In the genomic region with DNA sequence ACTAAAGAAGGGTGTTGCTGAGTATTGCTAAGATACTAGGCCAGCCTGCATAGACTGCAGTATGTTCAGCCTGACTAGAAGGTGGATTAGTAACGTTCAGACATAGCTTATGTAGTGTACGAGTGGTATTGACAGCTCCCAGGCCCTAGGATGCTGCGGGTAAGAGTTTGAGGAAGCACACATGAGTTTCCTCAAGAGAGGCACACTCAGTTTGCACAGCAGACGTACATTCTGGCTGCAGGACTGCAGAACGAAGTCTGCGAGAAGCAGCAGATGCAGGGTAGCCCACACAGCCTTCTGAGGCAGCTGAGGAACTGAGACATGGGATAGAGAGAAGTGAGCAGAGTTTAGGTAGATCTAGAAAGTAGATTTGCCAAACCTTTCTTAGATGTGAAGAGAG, we compare ENCODE assay signal across 27 mouse cellular contexts. TPM values are rescaled to one million over a fixed set of nuclear protein-coding genes. Genes with fewer than 3 reads are reported as not detected.
A peak's percentile ranks its signal among the peaks of the same experiment; 100 is the strongest.
DNase-seq lines count a peak whose midpoint lies in the region; ATAC-seq lines count a peak whose summit lies in the region.
"Had no signal": no experiment of that assay in that cellular context is flagged by ENCODE, and none has a peak within 500 bp of the region (broad histone marks: within the 10 kb centered on the region; RNA-seq: fewer than 3 reads in every experiment).

No protein-coding gene starts in this region.

- no peaks in the 10 kb centered on the region for H3K27me3 ChIP-seq in heart, embryonic 12.5 days (replicated peaks)
- H3K27me3 ChIP-seq in midbrain, embryonic 11.5 days (ENCODE audit: control insufficient read depth, insufficient read depth, low read length) = no peaks in the 10 kb centered on the region
- no peaks in the 10 kb centered on the region for H3K27me3 ChIP-seq in midbrain, embryonic 15.5 days (replicated peaks)
- H3K27me3 ChIP-seq: CH12.LX; forebrain, embryonic 15.5 days; limb, embryonic 13.5 days; liver, embryonic 12.5 days; megakaryocyte, embryonic 14.5 days; neural tube, embryonic 12.5 days; Patski had no signal

- WGBS in heart, embryonic 12.5 days = 74% methylated on average over 6 of the region's 6 CpGs
- WGBS in midbrain, embryonic 11.5 days = 87% methylated on average over 6 of the region's 6 CpGs
- WGBS in midbrain, embryonic 15.5 days = 85% methylated on average over 6 of the region's 6 CpGs

- no peak overlapping the region for H3K27ac ChIP-seq in heart, embryonic 12.5 days (ENCODE audit: poor library complexity, severe bottlenecking)
- no peak overlapping the region for H3K27ac ChIP-seq in midbrain, embryonic 11.5 days (ENCODE audit: low read depth, low read length)
- H3K27ac ChIP-seq in midbrain, embryonic 15.5 days = no peak overlapping the region
- H3K27ac ChIP-seq: forebrain, embryonic 15.5 days; hindbrain, embryonic 10.5 days; limb, embryonic 13.5 days; liver, embryonic 12.5 days; neural tube, embryonic 12.5 days had no signal

- ATAC-seq in heart, embryonic 12.5 days (ENCODE audit: insufficient number of reproducible peaks, low FRiP score) = no peak
- ATAC-seq in midbrain, embryonic 11.5 days (ENCODE audit: low FRiP score) = no peak
- no peak for ATAC-seq in midbrain, embryonic 15.5 days (replicated peaks)
- ATAC-seq in megakaryocyte progenitor cell, adult 5-6 weeks (replicated peaks; ENCODE audit: poor library complexity) = peak; percentile 52
- ATAC-seq: forebrain, embryonic 15.5 days; hindbrain, embryonic 16.5 days; liver, embryonic 12.5 days; Patski had no signal

- no peak for DNase-seq in heart, postnatal 10 days
- peak; percentile 69 for DNase-seq in midbrain, embryonic 11.5 days (ENCODE audit: low spot score, missing footprints)
- DNase-seq in brain, adult 2 months (ENCODE audit: low read depth, low spot score) = peak; percentile 65
- DNase-seq in cerebellum, adult 8-10 months = no peak
- no peak for DNase-seq in adrenal gland, postnatal 14 days
- DNase-seq: cerebellum, adult 18-20 months; cerebellum, postnatal 36 days; gastrocnemius, postnatal 14 days; kidney, postnatal 10 days; lung, adult 18-20 months; lung, postnatal 10 days; midbrain, embryonic 14.5 days; retina, postnatal 1 day; thymus, adult 2 months had no signal

- intact Hi-C loops in heart, postnatal 10 days (cut with DNase I) = no loop called here

- no peak overlapping the region for H3K4me2 ChIP-seq in heart, embryonic 12.5 days
- H3K4me2 ChIP-seq in midbrain, embryonic 11.5 days = no peak overlapping the region
- no peak overlapping the region for H3K4me2 ChIP-seq in midbrain, embryonic 15.5 days
- H3K4me2 ChIP-seq: forebrain, embryonic 15.5 days; limb, embryonic 13.5 days; liver, embryonic 12.5 days; neural tube, embryonic 12.5 days had no signal

- H3K4me1 ChIP-seq in heart, embryonic 12.5 days (replicated peaks) = peaks cover 34% of the 10 kb centered on the region
- peaks cover 5% of the 10 kb centered on the region for H3K4me1 ChIP-seq in midbrain, embryonic 11.5 days (ENCODE audit: control insufficient read depth, insufficient read depth, low read length)
- peaks cover 5% of the 10 kb centered on the region; the same call in 1 of the 2 replicates for H3K4me1 ChIP-seq in midbrain, embryonic 15.5 days

- no peaks in the 10 kb centered on the region for H3K9me3 ChIP-seq in heart, embryonic 12.5 days (replicated peaks)
- H3K9me3 ChIP-seq in midbrain, embryonic 11.5 days (ENCODE audit: control insufficient read depth, low read length) = no peaks in the 10 kb centered on the region
- H3K9me3 ChIP-seq in midbrain, embryonic 15.5 days = no peaks in the 10 kb centered on the region
- H3K9me3 ChIP-seq: forebrain, embryonic 15.5 days; G1E; hindbrain, embryonic 10.5 days; limb, embryonic 13.5 days; liver, embryonic 12.5 days; megakaryocyte, embryonic 14.5 days; neural tube, embryonic 12.5 days had no signal

- no peaks in the 10 kb centered on the region for H3K36me3 ChIP-seq in heart, embryonic 12.5 days
- H3K36me3 ChIP-seq in midbrain, embryonic 11.5 days (ENCODE audit: control insufficient read depth, insufficient read depth, low read length) = no peaks in the 10 kb centered on the region
- no peaks in the 10 kb centered on the region for H3K36me3 ChIP-seq in midbrain, embryonic 15.5 days (replicated peaks)
- H3K36me3 ChIP-seq: forebrain, embryonic 15.5 days; hindbrain, embryonic 10.5 days; limb, embryonic 13.5 days; liver, embryonic 12.5 days; neural tube, embryonic 12.5 days had no signal

- peak overlapping the region; percentile 1; the same call in 1 of the 2 replicates for H3K9ac ChIP-seq in heart, embryonic 12.5 days
- no peak overlapping the region for H3K9ac ChIP-seq in midbrain, embryonic 11.5 days (ENCODE audit: low read length)
- H3K9ac ChIP-seq in midbrain, embryonic 15.5 days = no peak overlapping the region
- H3K9ac ChIP-seq: forebrain, embryonic 15.5 days; limb, embryonic 13.5 days; liver, embryonic 12.5 days; neural tube, embryonic 12.5 days had no signal

- no peak overlapping the region for H3K4me3 ChIP-seq in heart, embryonic 12.5 days
- H3K4me3 ChIP-seq in midbrain, embryonic 11.5 days (ENCODE audit: low read depth, low read length) = no peak overlapping the region
- H3K4me3 ChIP-seq in midbrain, embryonic 15.5 days = no peak overlapping the region
- H3K4me3 ChIP-seq: forebrain, embryonic 15.5 days; hindbrain, embryonic 10.5 days; limb, embryonic 13.5 days; liver, embryonic 12.5 days; megakaryocyte, embryonic 14.5 days; neural tube, embryonic 12.5 days had no signal

RNA-seq across cellular contexts. Expression of a gene that starts 26.3 kb away (rescaled TPM):
- 28.9 and 29.6 TPM in 2 replicates for polyA plus RNA-seq in heart, embryonic 12.5 days (2016; fragmentation: Nextera tagmentation; extraction: Ambion mirVana)
- 10 to 100 TPM; 37.7 to 41.0 TPM for total RNA-seq in heart, postnatal 10 days (2021)
- 16.7 and 21.7 TPM in 2 replicates for polyA plus RNA-seq in midbrain, embryonic 11.5 days (2014; fragmentation: Nextera tagmentation; extraction: Ambion mirVana)
- polyA plus RNA-seq in midbrain, embryonic 15.5 days (2015; fragmentation: Nextera tagmentation; extraction: Ambion mirVana) = 6.9 and 7.9 TPM in 2 replicates
- total RNA-seq in megakaryocyte progenitor cell, adult 5-6 weeks (2015) = 50.4 and 52.7 TPM in 2 replicates
- 31.3 and 35.4 TPM in 2 replicates for total RNA-seq in megakaryocyte progenitor cell, adult 5-6 weeks (2017)
- total RNA-seq in adrenal gland, postnatal 14 days (2021) = 48.4 and 49.2 TPM in 2 replicates

Comparison
In these comparisons a context has a peak if more than half of its experiments do, and no peak if none do; other contexts are left out.
1. DNase-seq: peak in midbrain, embryonic 11.5 days (single experiment) and brain, adult 2 months (single experiment); none in heart, postnatal 10 days (0 of 2), cerebellum, adult 8-10 months (single experiment) and adrenal gland, postnatal 14 days (single experiment).